Mouse (Mus musculus) thymus, postnatal 4 days (tissue): Measurements from ENCODE around the gene Angptl4.
A peak's percentile ranks its signal among the peaks of the same experiment; 100 is the strongest.

Experiments used
- DNase-seq: peaks from one replicate; pipeline ENCODE4 v3.0.0; 2021

The Angptl4 gene

DNA sequence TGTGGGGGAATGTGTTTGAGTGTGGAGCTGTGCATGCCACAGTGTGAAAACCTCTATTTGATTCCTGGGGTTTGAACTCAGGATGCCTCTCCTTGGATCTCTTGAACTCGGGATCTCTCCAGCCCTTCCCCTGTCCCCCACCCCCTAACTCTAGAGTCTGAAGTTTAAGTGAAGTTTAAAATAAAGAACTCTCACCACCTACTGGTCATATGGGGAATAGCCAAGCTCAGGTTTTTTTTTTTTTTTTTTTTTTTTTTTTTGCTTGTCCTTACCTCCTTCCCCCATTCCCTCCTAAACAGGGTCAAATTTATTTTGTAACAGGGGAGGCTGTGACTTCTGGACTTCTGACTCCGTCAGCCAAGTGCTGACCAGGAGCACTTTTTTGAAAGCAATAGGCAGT is 20.6 kb upstream of the Angptl4 start:
- no peak for DNase-seq

DNA sequence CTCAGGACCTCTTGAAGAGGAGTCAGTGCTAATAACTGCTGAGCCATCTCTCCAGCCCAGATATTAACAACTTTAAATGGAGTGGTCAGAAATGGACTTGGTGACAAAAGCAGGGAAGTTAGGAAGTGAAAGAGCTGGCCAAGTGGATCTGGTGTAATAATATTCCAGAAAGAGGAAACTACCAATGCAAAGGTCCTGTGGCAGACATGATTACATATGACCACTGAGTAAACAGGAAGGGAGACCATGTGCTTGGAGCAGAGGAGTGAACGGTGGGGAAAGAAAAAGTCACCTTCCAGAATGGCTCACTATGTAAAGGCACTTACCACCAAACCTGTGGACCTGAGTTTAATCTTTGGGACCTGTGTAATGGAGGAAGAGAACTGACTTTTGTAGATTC is 17.6 kb upstream of the Angptl4 start:
- no peak for DNase-seq

GRCm38 (mm10) chr17:33798306-33798705 is 16.7 kb upstream of the Angptl4 start:
- no peak for DNase-seq

DNA sequence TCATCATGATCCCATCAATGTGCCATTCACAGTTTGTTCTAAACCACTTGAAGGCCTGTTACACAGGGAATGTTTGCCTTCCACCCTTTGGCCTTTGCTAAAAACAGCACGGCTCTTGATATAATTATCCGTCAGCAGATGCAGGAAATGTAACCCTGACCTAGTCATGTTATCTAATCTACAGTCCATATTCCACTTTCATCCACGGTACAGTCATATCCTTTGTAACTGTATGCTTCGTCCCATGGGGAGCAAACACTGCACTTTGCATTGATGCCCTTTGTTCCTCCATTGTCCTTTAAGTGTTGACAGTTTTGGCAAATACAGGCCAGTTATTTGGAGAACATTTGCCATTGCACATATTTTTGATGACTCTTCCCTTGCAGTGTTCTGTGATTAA is 7.1 kb upstream of the Angptl4 start:
- no peak for DNase-seq

GRCm38 (mm10) chr17:33786375-33786774 is 4.7 kb upstream of the Angptl4 start:
- no peak for DNase-seq

DNA sequence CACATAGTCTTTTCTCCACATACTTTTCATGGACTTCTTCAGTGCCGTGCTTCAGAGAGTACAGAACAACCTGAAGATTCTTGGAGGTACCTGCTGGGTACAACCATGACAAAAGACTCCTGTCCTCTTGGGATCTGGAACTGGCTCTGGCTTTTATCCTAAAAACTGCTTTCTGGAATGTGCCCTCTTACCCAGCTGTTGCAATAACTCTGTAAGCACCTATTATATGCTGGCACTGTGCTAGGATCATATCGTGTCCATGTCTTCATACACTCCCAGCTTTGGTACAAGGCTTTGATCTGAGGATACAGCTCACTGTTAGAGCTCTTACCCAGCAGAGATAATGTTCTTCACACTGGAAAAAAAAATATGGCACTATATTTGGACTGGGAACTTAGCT is 3.3 kb upstream of the Angptl4 start:
- DNase-seq = no peak

DNA sequence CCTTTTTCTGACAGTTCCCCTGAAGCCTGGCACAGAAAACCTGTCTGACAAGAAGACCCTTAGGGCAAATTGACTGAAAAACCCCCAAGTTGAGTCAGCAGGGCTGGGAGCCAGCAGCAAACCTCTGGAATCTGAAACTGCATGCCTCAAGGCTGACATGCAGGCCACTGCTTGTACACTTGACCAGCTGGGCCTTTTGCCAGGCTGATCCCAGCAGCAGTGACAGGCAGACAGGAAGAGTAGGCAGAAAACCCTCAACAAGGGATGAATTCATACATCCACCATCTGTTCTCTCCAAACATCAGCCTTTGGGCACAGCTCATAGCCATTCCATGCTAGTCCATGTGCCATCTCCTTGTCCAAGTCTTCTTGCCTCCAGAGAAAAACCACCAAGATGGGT is 1.8 kb upstream of the Angptl4 start:
- DNase-seq = no peak

GRCm38 (mm10) chr17:33782067-33782466 is 437 bp upstream of the Angptl4 start:
- no peak for DNase-seq

DNA sequence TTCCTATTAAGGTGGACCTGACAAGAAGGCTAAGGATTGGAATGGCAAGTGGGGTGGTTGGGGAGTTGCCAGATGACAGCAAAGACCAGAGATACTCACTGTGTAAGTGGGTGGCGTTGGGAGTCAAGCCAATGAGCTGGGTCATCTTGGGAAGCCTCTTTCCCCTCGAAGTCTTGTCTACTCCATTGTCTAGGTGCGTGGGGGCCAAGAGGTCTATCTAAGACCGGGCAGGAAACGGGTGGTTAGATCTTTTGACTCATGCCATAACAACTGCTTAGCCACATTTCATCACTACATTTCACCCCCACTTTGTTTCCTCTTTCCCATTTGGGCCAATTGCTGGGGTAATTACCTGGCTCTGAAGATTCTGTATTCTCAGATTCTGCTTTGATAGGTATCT is 1.2 kb downstream of the Angptl4 start:
- no peak for DNase-seq

- DNase-seq = no peak
These were observed 1.7 kb downstream of the Angptl4 start for GRCm38 (mm10) chr17:33779967-33780295.

- DNase-seq = no peak
These were observed 2.2 kb downstream of the Angptl4 start for GRCm38 (mm10) chr17:33779271-33779966.

GRCm38 (mm10) chr17:33775287-33775686 is 6.3 kb downstream of the Angptl4 start:
- no peak for DNase-seq

- no peak for DNase-seq
These were observed 7.0 kb downstream of the Angptl4 start for GRCm38 (mm10) chr17:33774573-33775155.

- DNase-seq = no peak
These were observed 7.6 kb downstream of the Angptl4 start for GRCm38 (mm10) chr17:33773871-33774572.

DNA sequence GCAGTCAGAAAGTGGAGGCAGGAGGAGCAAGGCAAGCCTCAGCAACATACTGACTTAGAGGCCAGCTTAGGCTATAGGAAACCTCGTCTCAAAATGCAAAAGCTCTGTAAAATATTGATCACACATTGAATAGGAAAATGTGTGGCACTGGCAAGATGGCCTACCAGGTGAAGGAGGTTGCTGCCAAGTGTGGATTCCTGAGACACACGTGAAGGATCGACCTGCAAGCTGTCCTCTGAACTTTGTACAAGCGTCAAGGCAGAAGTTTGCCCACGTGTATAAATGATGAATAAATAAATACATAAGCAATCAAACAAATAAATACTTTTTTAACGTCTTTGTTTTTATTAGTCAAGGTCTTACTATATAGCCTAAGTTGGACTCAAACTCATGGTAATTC is 8.2 kb downstream of the Angptl4 start:
- no peak for DNase-seq

GRCm38 (mm10) chr17:33771617-33772016 is 10.0 kb downstream of the Angptl4 start:
- DNase-seq = no peak

GRCm38 (mm10) chr17:33766389-33766788 is 15.2 kb downstream of the Angptl4 start:
- DNase-seq = no peak

GRCm38 (mm10) chr17:33760255-33761165 is 21.1 kb downstream of the Angptl4 start, which contains the start of gene Rab11b:
Rab11b (minus strand) TSS chr17:33760530.
- DNase-seq = peak; percentile 98

- DNase-seq = peak; percentile 99
These were observed 21.8 kb downstream of the Angptl4 start for GRCm38 (mm10) chr17:33759767-33760254.

DNA sequence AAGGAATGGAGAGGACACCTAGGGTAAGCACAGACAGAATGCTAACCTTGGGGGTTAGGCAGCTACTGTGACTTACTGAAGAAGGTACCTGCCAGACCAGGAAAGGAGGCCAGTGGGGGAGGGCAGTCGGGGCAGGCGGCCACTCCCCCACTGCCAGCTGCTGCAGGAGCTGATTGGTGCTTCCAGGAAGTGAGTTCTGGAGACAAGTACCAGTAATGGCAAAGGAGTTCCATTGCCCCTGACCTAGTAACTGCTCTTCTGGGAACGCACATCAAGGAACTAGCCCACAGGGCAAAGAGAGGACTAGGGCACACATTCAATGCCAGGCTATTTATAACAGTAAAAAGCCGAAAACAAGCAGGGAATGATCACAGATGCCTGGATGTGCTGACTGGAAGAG is 24.4 kb downstream of the Angptl4 start:
- DNase-seq = no peak

- no peak for DNase-seq
These were observed 25.4 kb downstream of the Angptl4 start for GRCm38 (mm10) chr17:33756108-33756790.

DNA sequence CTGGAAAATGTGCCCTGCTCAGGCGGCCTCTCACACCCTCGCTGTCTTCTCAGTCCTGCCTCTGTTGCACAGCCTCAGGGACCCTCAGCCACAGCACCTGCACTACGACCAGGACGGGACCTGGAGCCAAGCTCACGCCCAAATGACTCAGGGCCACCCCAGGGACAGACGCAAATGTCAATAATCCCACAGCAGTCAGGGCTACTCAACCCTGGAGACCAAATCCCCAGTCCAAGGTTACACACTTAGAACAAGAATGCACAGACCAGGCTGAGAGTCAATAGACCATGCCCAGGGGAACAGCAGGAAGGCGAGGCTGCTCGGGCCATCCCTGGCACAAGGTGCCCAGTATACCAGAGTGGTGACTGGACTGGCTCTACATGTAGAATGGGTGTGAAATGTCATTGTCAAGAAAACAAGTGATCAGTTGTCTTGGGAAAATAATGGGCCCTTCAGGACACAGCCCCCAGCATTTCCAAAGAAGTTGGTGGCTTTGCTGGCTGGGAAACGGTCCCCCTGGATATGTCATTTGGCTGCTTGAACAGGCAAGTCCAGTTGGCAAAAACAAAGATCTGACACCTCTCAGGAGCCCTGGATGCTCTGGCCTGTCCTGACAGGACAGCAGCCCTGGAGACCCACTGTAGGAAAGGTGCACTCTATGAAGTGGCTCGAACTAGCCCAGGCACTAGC is 26.1 kb downstream of the Angptl4 start:
- DNase-seq = no peak
